Mouse (Mus musculus) embryo, embryonic 11 days (tissue): ENCODE data around the gene Sun2.

Source experiments
- DNase-seq: peaks from one replicate; pipeline ENCODE4 v3.0.0-alpha.2; 2015

Sun2 gene

GRCm38 (mm10) chr15:79741921-79742705, at the start of gene Sun2:
Gene Sun2, minus strand, starts transcription at chr15:79742536.
- peak; percentile 93 for DNase-seq

DNA sequence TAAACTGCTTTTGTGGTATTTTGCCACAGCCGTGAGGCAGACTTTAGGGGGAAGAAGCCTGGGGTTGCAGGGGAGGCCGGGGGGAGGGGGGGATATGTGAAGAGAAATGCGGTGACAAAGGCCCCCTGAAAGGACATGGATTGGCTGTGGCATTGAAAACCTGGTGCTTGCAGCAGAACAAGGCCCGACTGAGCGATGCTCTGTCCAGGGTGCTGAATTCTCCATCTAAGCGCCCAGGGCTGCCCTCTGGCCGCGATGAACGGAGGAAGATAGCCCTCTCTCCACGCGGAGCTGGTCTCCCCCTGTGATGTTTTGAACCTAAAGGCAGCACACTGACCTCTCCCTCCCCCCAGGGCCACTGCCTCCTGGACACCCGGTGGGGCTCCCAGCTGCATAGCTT, 49.2 kb upstream of the Sun2 start:
- peak; percentile 86 for DNase-seq

DNA sequence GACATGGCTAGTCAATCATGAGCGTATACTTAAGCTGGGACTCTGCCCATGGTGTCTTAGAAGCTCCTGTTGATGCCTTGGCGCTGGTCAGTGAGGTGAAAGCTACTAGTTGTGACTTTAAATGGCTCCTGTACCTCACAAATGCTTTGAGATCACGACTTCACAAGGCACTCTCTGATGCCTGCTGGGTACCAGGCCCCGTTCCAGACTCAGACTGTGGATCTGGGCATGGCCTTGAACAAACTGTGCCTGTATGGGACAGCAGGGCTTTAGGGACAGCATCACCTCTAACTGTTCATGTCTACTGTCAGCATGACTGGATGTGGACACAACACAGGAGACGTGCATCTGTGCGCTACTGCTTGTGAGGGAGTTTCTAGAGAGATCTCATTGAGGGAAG, 48.6 kb upstream of the Sun2 start:
- DNase-seq: no peak

DNA sequence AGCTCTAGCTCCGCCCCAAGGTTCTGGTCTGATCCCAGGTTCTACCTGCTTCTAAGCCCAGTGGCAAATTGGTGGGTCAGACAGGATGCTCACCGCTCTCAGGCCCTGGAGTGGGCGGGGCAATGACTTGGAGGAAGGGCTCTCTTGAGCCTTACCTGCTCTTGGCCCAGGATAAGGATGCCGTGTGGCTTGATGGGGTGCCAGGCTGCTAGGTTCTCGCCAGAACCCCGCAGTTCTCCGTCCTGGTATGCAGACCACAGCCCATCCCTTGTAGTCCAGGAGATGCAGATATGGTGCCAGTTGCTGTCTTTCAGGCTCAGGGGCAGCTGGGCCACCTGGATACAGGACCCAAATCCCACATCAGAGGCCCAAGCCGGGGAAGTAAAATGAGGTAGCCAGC, 47.8 kb upstream of the Sun2 start:
- no peak for DNase-seq

DNA sequence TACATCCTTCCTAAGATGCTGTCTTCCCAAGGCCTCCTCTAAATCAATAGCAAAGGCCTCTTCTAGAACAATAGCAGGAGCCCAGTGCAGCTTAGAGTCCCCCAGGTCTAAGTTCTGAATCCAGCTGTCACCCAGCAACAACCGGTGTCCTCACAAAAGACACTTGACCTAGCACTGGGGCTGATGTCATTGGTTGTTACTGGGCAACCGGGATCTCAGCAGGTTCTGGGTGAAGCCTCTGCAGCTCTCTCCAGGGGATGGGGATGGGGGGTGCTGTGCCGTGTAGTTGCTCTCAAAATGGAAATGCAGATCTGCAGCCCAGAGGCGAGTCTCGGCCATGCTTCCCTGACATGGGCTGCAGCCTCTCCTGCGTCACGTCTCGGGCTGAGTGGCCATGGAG, 45.5 kb upstream of the Sun2 start:
- DNase-seq: no peak

DNA sequence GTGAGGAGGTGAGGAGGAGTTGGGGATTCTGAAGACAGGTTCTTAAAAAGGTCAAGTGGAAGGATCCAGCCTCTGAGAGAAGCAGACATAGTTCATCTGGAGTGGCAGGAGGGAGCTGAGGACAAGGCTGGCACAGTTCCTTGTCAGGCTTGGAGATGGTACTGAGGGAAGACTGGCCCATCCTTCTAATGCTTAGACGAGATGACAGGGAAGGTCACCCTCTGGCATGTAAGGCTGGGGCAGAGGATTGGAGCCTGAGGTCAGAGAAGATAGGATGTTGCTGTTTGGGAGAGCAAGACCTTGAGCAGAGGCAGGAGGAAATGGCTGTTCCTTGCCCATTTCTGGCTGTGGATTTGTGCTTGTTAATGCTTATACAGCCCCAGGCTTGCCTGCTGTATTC, 42.7 kb upstream of the Sun2 start:
- no peak for DNase-seq

DNA sequence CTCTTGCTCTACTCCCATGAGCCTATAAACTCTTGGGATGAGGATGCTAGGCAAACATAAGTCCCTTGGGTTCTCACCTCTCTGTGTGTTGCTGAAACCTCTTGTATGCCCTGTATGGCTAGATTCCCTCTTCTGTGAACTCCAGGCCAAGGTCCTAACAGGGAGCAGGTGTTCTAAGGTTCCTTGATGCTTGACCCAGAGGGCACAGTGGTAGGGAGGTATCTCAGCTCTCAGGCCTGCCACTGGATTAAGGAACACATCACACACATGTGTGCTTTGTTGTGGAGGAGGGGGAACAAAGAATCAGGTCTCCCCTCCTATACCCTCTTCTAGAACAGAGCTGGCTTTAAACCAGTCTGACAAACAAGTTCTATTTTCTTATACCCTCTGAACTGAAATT, 35.4 kb upstream of the Sun2 start, which contains the start of gene Dnal4:
TSS of gene Dnal4 (minus strand) at position 101 of the 400 bp plus-strand sequence.
- no peak for DNase-seq

DNA sequence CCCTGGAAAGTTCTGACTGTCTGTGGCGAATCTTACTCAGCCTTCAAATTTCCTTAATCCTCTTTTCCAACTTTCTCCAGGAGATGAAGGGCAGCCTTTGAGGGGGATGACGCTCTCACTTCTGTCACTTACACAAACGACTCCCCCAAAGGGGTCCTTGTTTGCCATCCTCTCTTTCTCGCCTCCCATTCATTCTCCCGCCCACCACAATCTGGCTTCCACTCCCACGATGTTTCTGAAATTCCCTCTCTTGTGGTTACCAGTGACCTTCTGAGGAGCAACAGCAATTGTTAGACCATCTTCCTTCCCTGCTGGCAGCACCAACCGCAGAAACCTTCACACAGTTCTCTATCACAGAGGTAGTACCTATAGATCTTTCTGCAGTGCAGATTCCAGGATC, 33.3 kb upstream of the Sun2 start:
- no peak for DNase-seq

GRCm38 (mm10) chr15:79774117-79775027, 32.0 kb upstream of the Sun2 start:
- DNase-seq: peak; percentile 98

DNA sequence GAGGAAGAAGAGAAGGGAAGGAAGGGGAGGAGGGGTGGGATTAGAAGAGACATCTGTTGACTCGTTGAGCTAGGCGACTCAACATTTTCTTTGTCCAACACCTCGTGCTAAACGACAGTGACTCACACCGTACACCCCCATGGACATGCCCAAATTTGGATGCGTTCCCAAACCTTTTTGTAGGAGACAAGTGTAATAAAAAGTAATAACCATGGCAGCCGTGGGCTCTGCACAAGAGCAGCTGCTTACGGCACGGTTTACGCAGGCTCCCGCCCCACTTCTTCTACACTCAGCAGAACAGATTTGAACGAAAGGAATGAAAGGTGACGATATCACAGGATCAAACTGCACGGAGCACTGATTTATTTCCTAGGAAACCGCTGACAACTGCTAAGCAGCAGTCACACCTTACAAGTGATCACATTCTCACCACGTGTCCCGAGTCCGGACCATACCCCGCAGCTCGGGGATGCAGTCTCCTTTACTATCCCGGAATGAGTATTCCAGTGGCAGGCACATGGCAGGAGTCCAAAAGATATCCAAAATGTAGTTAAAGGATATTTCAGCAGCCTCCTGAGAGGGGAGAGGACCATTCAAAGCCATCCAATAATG, 28.4 kb upstream of the Sun2 start:
- no peak for DNase-seq

- no peak for DNase-seq
Observed at GRCm38 (mm10) chr15:79768302-79768701, 26.0 kb upstream of the Sun2 start.

DNA sequence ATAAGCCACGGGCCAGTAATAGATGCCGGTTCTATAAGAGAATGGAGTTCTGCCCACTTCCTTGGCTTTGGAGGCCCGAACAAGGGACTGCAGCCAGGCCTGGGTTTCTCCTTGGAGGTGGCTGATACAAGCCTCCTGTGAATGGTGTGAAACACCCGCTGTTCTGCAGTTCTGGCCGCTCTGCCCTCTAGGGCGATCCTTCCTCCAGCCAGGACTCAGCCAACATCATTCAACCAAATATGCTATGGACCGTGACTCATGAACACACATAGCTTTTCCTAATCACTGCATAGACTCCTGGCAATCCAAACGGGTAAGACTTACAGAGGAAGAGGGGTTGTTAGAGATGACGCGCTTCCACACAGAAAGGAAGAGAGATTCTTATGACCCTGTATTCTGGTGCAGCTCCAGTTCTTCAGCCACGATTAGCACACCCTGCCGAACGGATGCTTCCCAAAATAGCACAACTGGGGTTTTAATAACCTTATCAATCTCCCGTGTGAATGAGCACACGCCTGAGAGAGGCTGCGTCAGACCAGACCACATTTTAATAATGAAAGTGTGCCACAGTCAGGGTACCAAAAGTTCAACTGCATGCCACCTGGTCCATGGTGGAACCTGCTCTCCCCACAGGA, 25.1 kb upstream of the Sun2 start:
- no peak for DNase-seq

DNA sequence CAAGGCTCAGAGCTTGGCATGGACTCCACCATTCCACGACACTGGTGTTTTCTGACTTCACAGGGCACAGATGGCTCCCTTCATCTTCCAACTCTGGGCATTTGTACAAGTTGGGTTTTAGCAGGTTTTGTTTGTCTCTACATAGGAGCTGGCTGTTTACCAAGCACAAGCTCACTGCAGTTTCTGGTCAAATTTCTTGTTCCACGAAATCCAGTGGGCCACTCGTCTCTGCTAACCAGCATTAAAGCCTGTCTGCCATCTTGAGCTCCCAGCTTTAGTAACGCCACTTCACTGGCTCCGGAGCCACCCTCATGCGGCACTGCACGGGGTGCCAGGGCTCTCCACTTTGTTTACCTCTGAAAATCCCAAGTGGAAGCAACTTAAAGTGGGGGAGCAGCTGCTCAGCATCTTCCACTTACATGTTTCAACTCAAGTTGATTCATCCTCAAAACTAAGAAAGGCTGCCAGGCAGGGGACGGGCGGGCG, 24.3 kb upstream of the Sun2 start:
- DNase-seq: no peak

GRCm38 (mm10) chr15:79766168-79766567, 23.8 kb upstream of the Sun2 start:
- DNase-seq: no peak

DNA sequence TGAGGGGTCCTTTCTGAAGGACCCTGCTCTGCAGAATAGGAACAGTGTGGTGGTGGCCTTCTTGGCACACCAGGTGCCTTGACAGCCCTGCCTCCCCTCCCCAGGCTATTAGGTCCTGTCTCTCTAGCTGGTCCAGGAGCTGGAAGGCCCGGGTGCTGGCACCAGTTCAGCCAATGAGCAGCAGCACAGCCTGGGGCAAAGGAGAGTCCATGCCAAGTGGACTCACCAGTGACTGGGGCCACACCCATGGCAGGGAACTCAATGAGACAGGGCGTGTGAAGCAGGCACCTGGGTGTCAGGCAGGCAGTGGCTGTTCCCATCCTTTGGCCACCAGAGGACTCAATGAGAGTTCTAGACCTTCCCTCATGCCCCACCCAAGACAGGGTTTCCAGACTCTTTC, 23.0 kb upstream of the Sun2 start:
- DNase-seq: no peak

GRCm38 (mm10) chr15:79764539-79765267, 22.4 kb upstream of the Sun2 start:
- no peak for DNase-seq

DNA sequence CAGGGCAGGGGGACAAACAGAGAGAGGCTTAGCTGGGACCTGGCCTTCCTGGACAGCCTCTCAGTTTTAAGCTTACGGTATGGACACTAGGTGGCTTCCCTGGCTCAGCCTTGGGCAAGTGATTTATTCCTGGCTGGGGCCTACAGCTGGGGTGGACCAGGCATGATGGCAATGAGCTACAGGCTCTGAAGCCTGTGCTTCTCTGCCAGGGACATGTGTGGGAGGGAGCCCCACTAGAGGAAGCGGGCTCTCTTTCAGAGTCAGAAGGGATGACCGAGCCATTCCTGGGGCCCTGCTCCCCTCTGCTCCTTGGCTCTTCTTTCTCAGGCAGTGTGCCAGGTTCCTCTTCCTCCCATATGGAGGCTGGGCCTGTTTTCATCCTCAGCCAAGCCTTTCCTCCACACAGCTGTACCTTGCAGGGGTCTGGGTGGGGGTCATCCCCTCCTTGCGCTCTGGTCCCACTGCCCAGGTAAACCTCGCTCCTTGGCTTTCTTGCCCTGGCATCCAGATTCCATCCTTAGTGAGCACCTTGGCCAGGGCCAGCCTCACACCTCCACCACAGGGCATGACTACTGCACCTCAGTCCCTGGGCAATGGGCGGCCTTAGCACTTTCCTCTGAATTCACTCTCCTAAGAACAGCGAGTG, 21.4 kb upstream of the Sun2 start:
- DNase-seq: no peak

DNA sequence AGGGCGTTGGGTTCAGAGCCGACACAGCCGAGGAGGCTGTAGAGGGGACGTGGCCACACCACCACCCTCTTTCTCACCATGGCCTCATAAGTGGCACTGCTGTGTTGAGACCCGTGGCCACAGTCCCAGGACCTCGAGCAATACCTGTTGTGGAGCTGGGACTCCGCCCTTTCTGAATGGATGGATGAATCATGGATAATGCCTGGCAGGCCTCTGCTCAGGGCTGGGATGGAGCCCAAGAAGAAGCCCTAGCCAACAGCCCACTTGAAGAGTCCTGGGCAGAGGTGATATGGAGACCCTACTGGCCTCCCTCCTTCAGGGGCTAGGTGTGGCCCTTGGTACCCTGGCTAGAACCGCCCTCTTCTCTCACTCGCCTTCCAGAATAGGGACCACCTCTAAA, 20.7 kb upstream of the Sun2 start:
- no peak for DNase-seq

DNA sequence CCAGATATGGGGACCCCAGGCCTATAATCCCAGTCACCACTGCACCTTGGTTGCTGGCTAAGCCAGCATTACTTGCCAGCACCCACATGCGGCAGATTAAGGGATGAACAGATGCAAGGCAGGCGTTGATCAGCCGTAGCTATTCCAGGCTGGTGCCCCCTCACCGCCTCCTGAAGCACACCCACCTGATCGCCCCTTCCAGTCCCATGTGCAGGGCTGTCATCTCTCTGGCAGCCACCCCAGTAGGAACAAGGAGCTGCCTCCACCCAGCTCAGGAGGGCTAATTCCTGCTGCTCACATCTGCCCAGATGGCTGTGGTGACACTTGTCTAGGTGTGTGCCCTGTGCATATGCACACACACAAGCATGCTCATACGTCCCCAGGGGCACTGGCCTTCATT, 18.6 kb upstream of the Sun2 start:
- DNase-seq: no peak

GRCm38 (mm10) chr15:79757118-79757517, 14.8 kb upstream of the Sun2 start:
- DNase-seq: no peak

DNA sequence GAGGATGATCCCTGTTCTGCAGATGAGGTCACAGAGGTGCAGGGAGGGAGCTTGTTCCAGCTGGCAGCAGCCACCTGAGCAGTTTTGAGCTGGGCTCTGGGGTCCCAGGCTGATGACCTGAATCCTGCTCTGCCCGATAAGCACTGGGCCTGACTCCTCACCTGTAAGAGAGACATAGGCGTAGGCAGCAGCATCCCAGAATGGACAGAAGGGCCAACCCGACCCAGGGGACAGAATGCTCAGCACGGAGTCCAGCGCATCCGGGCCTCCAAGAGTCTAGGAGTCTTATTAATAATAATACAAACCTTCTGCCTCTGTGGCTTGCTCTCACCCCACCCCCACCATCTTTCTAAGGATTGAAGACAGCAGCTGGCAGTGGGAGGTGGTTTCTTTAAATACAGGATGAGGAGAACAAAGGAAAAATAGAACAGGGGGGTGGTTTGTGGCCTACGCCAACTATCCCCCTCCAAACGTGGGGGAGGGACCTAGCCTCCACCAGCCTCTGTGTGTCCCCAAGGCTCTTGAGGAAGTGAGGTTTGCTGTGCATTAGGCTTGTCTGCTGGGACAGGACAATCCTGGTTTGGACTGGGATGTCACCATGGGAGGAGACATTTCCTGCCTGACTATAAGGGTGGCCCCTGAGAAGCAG, 13.8 kb upstream of the Sun2 start:
- DNase-seq: no peak
